Mouse (Mus musculus) mature B cell (primary cell): Measurements from ENCODE around the gene Prkn.

Experiments used
- in situ Hi-C: fragments of 300-500 bp; cut with MboI; formaldehyde crosslinking; loops from 2 replicates; pipeline ENCODE4 v1.14.3; 2019

Gene Prkn

GRCm38 (mm10) chr17:12094827-12095590, 1254.8 kb downstream of the Prkn start:
- in situ Hi-C loops: no loop called here

- in situ Hi-C loops: no loop called here
These were observed 1259.2 kb downstream of the Prkn start for GRCm38 (mm10) chr17:12099415-12099814.

- in situ Hi-C loops: loop anchor here (10.0 kb wide), 1 partner anchor 112 kb away; no protein-coding TSS in a partner anchor
These were observed 1262.1 kb downstream of the Prkn start for GRCm38 (mm10) chr17:12102326-12102725.

- in situ Hi-C loops: loop anchor here (10.0 kb wide), 1 partner anchor 111 kb away; no protein-coding TSS in a partner anchor
These were observed 1263.6 kb downstream of the Prkn start for GRCm38 (mm10) chr17:12103781-12104180.

DNA sequence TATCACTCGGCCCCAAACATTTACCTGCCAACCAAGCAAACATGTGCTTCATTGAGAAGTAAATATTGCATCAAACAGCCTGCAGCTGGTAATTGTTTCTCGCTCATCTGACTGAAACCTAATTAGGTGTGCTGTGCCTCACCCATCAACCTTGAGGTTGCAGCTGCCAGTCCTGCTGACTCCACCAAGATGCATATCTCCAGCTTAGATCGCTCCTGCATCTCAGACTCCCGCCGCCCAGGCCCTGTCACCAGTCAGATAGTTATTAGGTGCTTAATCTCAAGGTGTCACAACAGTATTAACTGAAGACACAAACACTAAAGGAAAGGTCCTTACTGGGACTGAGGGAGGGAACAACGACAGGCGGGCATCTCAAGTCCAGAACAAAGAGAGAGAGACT, 1264.1 kb downstream of the Prkn start:
- in situ Hi-C loops: loop anchor here (10.0 kb wide), 1 partner anchor 111 kb away; no protein-coding TSS in a partner anchor

- in situ Hi-C loops: loop anchor here (10.0 kb wide), 1 partner anchor 110 kb away; no protein-coding TSS in a partner anchor
These were observed 1264.5 kb downstream of the Prkn start for GRCm38 (mm10) chr17:12104690-12105089.

DNA sequence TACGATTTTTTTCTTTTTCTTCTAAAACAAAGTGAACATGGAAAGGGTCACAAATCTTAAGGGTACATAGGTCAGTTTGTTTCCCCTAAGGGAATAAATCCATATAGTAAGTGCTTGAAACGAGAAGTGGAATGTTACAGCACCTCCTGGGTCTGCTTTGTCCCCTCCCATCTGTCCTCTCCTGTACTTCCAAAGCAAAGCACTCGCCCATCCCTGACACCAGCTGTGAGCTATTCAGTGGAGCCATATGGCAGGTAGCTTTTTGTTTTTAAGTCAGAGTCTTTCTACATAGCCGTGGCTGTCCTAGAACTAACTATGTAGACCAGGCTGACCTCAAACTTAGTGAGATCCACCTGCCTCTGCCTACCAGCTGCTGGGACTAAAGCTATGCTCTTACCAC, 1266.1 kb downstream of the Prkn start:
- in situ Hi-C loops: loop anchor here (10.0 kb wide), 1 partner anchor 109 kb away; no protein-coding TSS in a partner anchor
